Mouse (Mus musculus) heart, embryonic 15.5 days (tissue): ENCODE data around the gene Tut1. TPM values are rescaled to one million over a fixed set of nuclear protein-coding genes. Genes with fewer than 3 reads are reported as not detected.

Experiments used
- ATAC-seq: fragments of 200-750 bp; cut with Nextera tagmentation; replicated peaks from 2 replicates; pipeline ENCODE4 v1.8.0; 2017; ENCODE audit warnings: low read depth, moderate TSS enrichment; ENCODE audit not compliant: insufficient number of reproducible peaks, insufficient read depth, low FRiP score
- H3K27ac ChIP-seq: fragments of 300-500 bp; sonication (generic); 2 replicates; pipeline ENCODE4 v1.5.1; 2015; ENCODE audit warnings: mild to moderate bottlenecking, inconsistent platforms
- H3K27me3 ChIP-seq: fragments of 300-500 bp; sonication (generic); 2 replicates; pipeline ENCODE4 v1.6.1; 2015; ENCODE audit warnings: inconsistent platforms
- H3K36me3 ChIP-seq: fragments of 300-500 bp; sonication (generic); 2 replicates; pipeline ENCODE4 v1.6.1; 2015; ENCODE audit warnings: mild to moderate bottlenecking, inconsistent platforms
- H3K4me1 ChIP-seq: fragments of 300-500 bp; sonication (generic); replicated peaks from 2 replicates; pipeline ENCODE4 v1.6.1; 2015; ENCODE audit warnings: inconsistent platforms
- H3K4me2 ChIP-seq: fragments of 300-500 bp; sonication (generic); 2 replicates; pipeline ENCODE4 v1.6.1; 2015; ENCODE audit warnings: inconsistent platforms, mild to moderate bottlenecking, moderate library complexity
- H3K4me3 ChIP-seq: fragments of 300-500 bp; sonication (generic); 2 replicates; pipeline ENCODE4 v1.5.1; 2015; ENCODE audit warnings: mild to moderate bottlenecking, inconsistent platforms
- H3K9ac ChIP-seq: fragments of 300-500 bp; sonication (generic); 2 replicates; pipeline ENCODE4 v1.6.1; 2015; ENCODE audit warnings: mild to moderate bottlenecking, inconsistent platforms
- H3K9me3 ChIP-seq: fragments of 300-500 bp; sonication (generic); replicated peaks from 2 replicates; pipeline ENCODE4 v1.6.1; 2016; ENCODE audit warnings: inconsistent platforms
- WGBS: fragments of 180-500 bp; shearing (Covaris S2); methylation state at CpG from one replicate; pipeline ENCODE4 v1.1.7; 2015; ENCODE audit warnings: mixed read lengths; 5-methylcytosine and 5-hydroxymethylcytosine counted together
- polyA plus RNA-seq: library from polyadenylated mRNA; unstranded; fragments of >200 nt; fragmentation: Nextera tagmentation; extraction: Ambion mirVana; gene quantifications from 2 replicates; pipeline ENCODE4 v1.2.1, GENCODE M21; 2015

The Tut1 gene
- polyA plus RNA-seq, result 13.7 and 19.4 TPM in 2 replicates

GRCm38 (mm10) chr19:8953135-8954039 is at the start of gene Tut1:
TSS of gene Tut1 (plus strand) at chr19:8953847.
- no peaks in the 10 kb centered on the region for H3K9me3 ChIP-seq
- WGBS, result under 1% methylated on average over 46 of the region's 46 CpGs

GRCm38 (mm10) chr19:8908531-8908930 is 45.1 kb upstream of the Tut1 start:
- 88% methylated on average over 6 of the region's 6 CpGs for WGBS

More at GRCm38 (mm10) chr19:8953135-8954039, at the start of gene Tut1:
- H3K4me2 ChIP-seq, result peak within 1 kb of the TSS; percentile 71
- H3K27me3 ChIP-seq, result no peaks in the 10 kb centered on the region
- H3K9ac ChIP-seq, result peak within 1 kb of the TSS; percentile 70
- H3K4me3 ChIP-seq, result peak within 1 kb of the TSS; percentile 74
- H3K4me1 ChIP-seq, result peaks cover 18% of the 10 kb centered on the region
- ATAC-seq, result peak; percentile 93
- H3K27ac ChIP-seq, result peak within 1 kb of the TSS; percentile 81
- peaks cover 52% of the 10 kb centered on the region for H3K36me3 ChIP-seq

GRCm38 (mm10) chr19:8911810-8912209 is 41.8 kb upstream of the Tut1 start:
- ATAC-seq, result no peak
- Histone ChIP-seq H3K4me2 (no peak overlapping the region), H3K27me3 (no peaks in the 10 kb centered on the region), H3K4me3 (no peak overlapping the region), H3K9me3 (no peaks in the 10 kb centered on the region), H3K27ac (no peak overlapping the region), H3K4me1 (no peaks in the 10 kb centered on the region), H3K36me3 (peaks cover 100% of the 10 kb centered on the region), H3K9ac (no peak overlapping the region)
- 91% methylated on average over 5 of the region's 5 CpGs for WGBS

More at GRCm38 (mm10) chr19:8908531-8908930, 45.1 kb upstream of the Tut1 start:
- Histone ChIP-seq H3K27me3 (no peaks in the 10 kb centered on the region), H3K9me3 (no peaks in the 10 kb centered on the region), H3K36me3 (peaks cover 96% of the 10 kb centered on the region), H3K27ac (no peak overlapping the region), H3K4me2 (no peak overlapping the region), H3K4me1 (no peaks in the 10 kb centered on the region), H3K4me3 (no peak overlapping the region), H3K9ac (no peak overlapping the region)
- ATAC-seq, result no peak

DNA sequence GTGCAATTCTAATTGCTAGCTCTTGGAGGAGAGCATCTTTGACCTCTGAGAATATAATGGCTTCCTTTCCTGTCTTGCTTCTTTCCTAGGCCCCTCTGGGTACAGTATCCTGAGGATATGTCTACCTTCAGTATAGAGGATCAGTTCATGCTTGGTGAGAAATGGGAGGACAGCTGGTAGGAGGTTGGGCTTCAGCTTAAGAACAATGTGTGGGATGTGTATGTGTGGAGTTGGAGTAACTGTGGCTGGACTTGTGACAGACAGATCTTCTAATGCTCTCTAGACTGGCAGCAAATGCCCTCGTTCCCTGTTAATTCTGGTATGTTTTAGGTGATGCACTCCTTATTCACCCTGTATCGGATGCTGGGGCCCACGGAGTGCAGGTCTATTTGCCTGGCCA is 39.4 kb upstream of the Tut1 start:
- Histone ChIP-seq H3K27ac (no peak overlapping the region), H3K36me3 (peaks cover 79% of the 10 kb centered on the region), H3K4me1 (no peaks in the 10 kb centered on the region), H3K9me3 (no peaks in the 10 kb centered on the region), H3K9ac (no peak overlapping the region), H3K4me3 (no peak overlapping the region), H3K27me3 (no peaks in the 10 kb centered on the region), H3K4me2 (no peak overlapping the region)
- WGBS, result 91% methylated on average over 3 of the region's 3 CpGs
- no peak for ATAC-seq

- Histone ChIP-seq H3K9me3 (no peaks in the 10 kb centered on the region), H3K4me3 (no peak overlapping the region), H3K9ac (no peak overlapping the region), H3K27me3 (no peaks in the 10 kb centered on the region), H3K27ac (no peak overlapping the region), H3K36me3 (peaks cover 34% of the 10 kb centered on the region), H3K4me2 (no peak overlapping the region), H3K4me1 (peaks cover 15% of the 10 kb centered on the region)
- no peak for ATAC-seq
- WGBS, result 92% methylated on average over 3 of the region's 3 CpGs
Measured at GRCm38 (mm10) chr19:8919000-8919399, 34.6 kb upstream of the Tut1 start.

GRCm38 (mm10) chr19:8919684-8920072 is 34.0 kb upstream of the Tut1 start:
- Histone ChIP-seq H3K9ac (0 out of 2 replicates have a peak overlapping the region, but pooled peaks have one; percentile 79), H3K36me3 (peaks cover 27% of the 10 kb centered on the region), H3K4me2 (peak overlapping the region; percentile 77), H3K9me3 (no peaks in the 10 kb centered on the region), H3K27ac (peak overlapping the region; percentile 93), H3K4me3 (peak overlapping the region; percentile 92), H3K4me1 (peaks cover 15% of the 10 kb centered on the region), H3K27me3 (no peaks in the 10 kb centered on the region)
- ATAC-seq, result no peak
- WGBS, result 68% methylated on average over 6 of the region's 6 CpGs

GRCm38 (mm10) chr19:8920073-8920736 is 33.4 kb upstream of the Tut1 start, which contains the start of gene B3gat3:
TSS of gene B3gat3 (plus strand) at chr19:8920374.
- peak; percentile 97 for ATAC-seq
- H3K9ac ChIP-seq, result peak within 1 kb of the TSS; percentile 79
- H3K9me3 ChIP-seq, result no peaks in the 10 kb centered on the region
- H3K4me3 ChIP-seq, result peak within 1 kb of the TSS; percentile 92
- peak within 1 kb of the TSS; percentile 77 for H3K4me2 ChIP-seq
- WGBS, result 2% methylated on average over 49 of the region's 50 CpGs
- peaks cover 23% of the 10 kb centered on the region for H3K36me3 ChIP-seq
- peak within 1 kb of the TSS; percentile 93 for H3K27ac ChIP-seq
- H3K27me3 ChIP-seq, result no peaks in the 10 kb centered on the region
- H3K4me1 ChIP-seq, result peaks cover 15% of the 10 kb centered on the region

- Histone ChIP-seq H3K9me3 (no peaks in the 10 kb centered on the region), H3K9ac (peak overlapping the region; percentile 79), H3K27me3 (no peaks in the 10 kb centered on the region), H3K36me3 (peaks cover 23% of the 10 kb centered on the region), H3K27ac (peak overlapping the region; percentile 93), H3K4me3 (peak overlapping the region; percentile 92), H3K4me1 (peaks cover 15% of the 10 kb centered on the region), H3K4me2 (peak overlapping the region; percentile 77)
- under 1% methylated on average over 6 of the region's 6 CpGs for WGBS
- ATAC-seq, result peak; percentile 21; the same call in 1 of the 2 replicates
Measured at GRCm38 (mm10) chr19:8920836-8921291, 32.8 kb upstream of the Tut1 start.

DNA sequence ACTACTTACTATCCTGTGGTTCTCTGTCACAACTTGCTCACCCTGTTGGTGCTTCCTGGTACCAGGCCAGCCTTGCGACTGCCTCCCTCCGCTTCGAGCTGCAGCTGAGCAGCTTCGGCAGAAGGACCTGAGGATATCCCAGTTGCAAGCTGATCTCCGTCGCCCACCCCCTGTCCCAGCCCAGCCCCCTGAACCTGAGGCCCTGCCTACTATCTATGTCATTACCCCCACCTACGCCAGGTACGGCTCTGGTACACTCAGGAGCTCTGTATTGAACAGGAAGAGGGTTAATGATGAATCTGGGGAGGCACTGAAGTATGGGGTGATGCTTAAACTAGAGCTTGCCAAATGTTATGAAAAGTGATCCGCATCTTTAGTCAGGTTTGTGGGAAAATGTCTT is 31.9 kb upstream of the Tut1 start:
- Histone ChIP-seq H3K4me2 (peak overlapping the region; percentile 77), H3K36me3 (peaks cover 20% of the 10 kb centered on the region; the same call in 1 of the 2 replicates), H3K4me1 (peaks cover 15% of the 10 kb centered on the region), H3K9ac (peak overlapping the region; percentile 79; the same call in 1 of the 2 replicates), H3K27ac (no peak overlapping the region), H3K4me3 (no peak overlapping the region), H3K9me3 (no peaks in the 10 kb centered on the region), H3K27me3 (no peaks in the 10 kb centered on the region)
- 72% methylated on average over 9 of the region's 9 CpGs for WGBS
- ATAC-seq, result no peak

DNA sequence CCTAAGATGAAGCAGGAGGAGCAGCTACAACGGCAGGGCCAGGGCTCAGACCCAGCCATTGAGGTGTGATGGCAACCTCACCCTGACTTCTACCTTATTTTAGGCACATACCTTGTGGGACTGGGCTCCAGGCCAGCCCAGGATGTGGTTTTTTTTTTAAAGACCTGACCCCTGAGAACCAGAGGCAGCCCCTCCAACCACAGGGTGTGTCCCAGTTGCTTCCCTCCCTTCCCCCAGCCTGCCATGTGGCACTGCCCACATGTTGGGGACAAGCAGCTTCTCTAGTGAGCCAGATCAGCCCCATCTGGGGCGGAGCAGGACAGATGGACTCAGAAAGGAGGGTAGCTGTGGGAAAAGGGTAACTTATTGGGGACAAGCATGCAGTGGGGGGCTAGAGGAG is 26.9 kb upstream of the Tut1 start:
- no peak for ATAC-seq
- Histone ChIP-seq H3K36me3 (peaks cover 31% of the 10 kb centered on the region), H3K9ac (no peak overlapping the region), H3K27me3 (no peaks in the 10 kb centered on the region; the same call in 1 of the 2 replicates), H3K27ac (no peak overlapping the region), H3K4me3 (no peak overlapping the region), H3K4me2 (no peak overlapping the region), H3K9me3 (no peaks in the 10 kb centered on the region), H3K4me1 (peaks cover 23% of the 10 kb centered on the region)
- WGBS, result 75% methylated on average over 2 of the region's 2 CpGs

DNA sequence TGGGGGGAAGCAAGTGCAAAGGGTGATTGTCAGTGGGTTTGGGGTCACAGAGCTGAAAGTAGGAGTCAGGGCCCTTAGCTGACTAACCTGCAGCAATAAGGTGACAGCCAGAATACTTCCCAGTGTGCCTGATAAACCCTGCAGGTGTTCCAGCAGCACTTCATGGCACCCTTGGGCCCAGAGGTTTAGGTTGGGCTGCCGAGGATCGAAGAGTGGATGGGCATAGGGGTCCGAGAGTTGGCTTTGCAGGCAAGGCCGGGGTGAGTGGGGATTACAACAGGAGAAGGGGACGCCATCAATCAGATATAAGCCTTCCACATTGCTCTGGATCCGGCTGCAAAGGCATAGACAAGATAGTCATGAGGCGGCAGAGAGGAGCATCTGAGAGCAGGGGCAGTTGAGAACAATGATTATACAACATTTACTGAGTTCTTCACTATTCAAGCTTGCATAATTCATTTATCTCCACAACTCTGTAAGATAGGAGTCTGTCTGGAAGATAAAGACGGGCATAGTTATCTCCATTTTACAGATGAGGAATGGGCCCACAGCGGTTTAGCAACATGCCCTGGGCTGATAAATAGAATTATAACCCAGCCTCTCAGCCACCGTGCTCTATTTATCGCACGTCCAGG is 25.6 kb upstream of the Tut1 start:
- no peak overlapping the region for H3K4me2 ChIP-seq
- 0 out of 2 replicates have a peak overlapping the region, but pooled peaks have one; percentile 80 for H3K27ac ChIP-seq
- H3K27me3 ChIP-seq, result no peaks in the 10 kb centered on the region; the same call in 1 of the 2 replicates
- peaks cover 22% of the 10 kb centered on the region for H3K4me1 ChIP-seq
- no peak for ATAC-seq
- H3K4me3 ChIP-seq, result no peak overlapping the region
- 82% methylated on average over 12 of the region's 12 CpGs for WGBS
- no peak overlapping the region for H3K9ac ChIP-seq
- H3K9me3 ChIP-seq, result no peaks in the 10 kb centered on the region
- peaks cover 30% of the 10 kb centered on the region for H3K36me3 ChIP-seq
